Mouse (Mus musculus) stomach, postnatal 0 days (tissue): ENCODE results near the gene Gm42791.

Experiments
- CTCF ChIP-seq: IDR thresholded peaks from 2 replicates; pipeline ENCODE4 v1.5.1; 2016; ENCODE audit warnings: antibody characterized with exemption, low read depth, mild to moderate bottlenecking, moderate library complexity
- EP300 ChIP-seq: optimal IDR thresholded peaks from 2 replicates; pipeline ENCODE3; 2016; ENCODE audit warnings: antibody characterized with exemption

DNA sequence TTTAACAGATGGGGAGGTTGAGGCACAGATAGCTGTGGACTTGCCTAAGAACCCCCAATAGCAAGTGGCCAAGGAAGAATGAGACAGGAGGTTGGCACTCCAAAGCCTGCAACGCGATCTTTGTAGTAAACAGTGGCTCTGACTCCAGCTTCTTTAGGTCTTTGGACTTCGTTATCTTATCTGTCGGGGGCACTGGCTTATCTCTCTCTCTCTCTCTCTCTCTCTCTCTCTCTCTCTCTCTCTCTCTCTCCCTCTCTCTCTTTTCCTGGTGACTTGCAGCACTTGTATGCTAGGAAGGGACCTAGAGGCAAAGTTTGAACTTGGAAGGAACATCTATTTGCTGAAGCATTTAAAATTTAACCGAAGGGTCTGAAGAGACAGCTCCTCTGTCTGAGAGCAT lies 33.4 kb upstream of the Gm42791 start:
- TF ChIP-seq CTCF (no peak), EP300 (no peak)
